Mouse (Mus musculus): ENCODE results near the gene Cacnb4. TPM values are rescaled to one million over a fixed set of nuclear protein-coding genes. Genes with fewer than 3 reads are reported as not detected.

Gene Cacnb4
- polyA plus RNA-seq (2017; shearing (Covaris generic)), result 0.06 TPM

DNA sequence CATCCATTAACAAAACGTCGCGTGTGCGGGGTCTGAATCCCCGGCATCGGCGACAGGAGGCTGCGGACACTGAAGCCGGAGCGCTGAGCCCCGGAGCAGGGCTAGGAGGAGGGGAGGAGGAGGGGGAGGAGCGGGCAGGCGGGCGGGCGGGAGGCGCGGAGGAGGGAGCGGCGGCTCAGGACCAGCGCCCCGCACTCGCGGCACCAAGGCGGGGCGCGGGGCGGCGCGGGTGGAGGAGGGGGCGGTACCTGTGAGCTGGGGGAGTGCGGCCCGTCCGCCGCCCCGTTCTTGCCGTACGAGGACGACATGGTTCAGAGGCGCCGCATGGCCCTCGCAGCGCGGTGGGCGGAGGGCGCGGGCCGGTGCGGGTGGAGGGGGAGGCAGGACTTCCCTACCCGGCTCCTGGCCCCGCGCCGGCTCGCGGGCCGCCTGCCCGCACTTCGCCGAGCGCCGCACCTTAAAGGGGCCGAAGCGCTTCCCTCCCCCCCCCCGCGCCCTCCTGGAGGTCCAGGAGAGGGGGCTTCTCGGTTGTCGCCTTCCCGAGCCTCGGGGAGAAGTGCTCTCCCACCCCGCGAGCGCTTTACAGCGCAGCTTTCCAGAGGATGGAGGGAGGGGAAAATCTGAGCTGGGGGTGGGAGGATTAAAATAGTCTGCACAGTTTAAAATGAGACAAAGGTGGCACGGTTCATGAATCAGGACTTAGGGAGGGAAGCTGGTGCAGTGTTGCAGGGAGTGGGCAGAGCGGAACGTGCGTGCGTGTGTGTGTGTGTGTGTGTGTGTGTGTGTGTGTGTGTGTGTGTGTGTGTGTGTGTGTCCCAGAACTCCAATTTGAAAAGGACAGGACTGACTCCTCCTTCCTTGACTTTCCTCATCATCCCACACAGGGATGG lies at the start of gene Cacnb4:
Cacnb4 (minus strand) TSS at position 809 of the 890 bp plus-strand sequence.

GRCm38 (mm10) chr2:52424747-52425522 lies 251.7 kb downstream of the Cacnb4 start, which contains the start of gene Arl5a:
Gene Arl5a, minus strand, starts transcription at chr2:52424901.

GRCm38 (mm10) chr2:52378448-52378804 lies 298.2 kb downstream of the Cacnb4 start, which contains the start of gene Neb:
Gene Neb, minus strand, starts transcription at chr2:52378474.

Other genes with a start within 250 kb of the Cacnb4 start
- 31.5 TPM for gene Stam2, start 65.5 kb upstream of the Cacnb4 start, polyA plus RNA-seq (2017; shearing (Covaris generic))
- not detected for gene Fmnl2, start 181.0 kb upstream of the Cacnb4 start, polyA plus RNA-seq (2017; shearing (Covaris generic))

All from naive thymus-derived CD4-positive, alpha-beta T cell, adult 5 months (primary cell).